Mouse (Mus musculus): Measurements from ENCODE around the gene Adgra3. TPM values are rescaled to one million over a fixed set of nuclear protein-coding genes. Genes with fewer than 3 reads are reported as not detected.

Adgra3 gene
- polyA plus RNA-seq, 1 experiment from 2014 or later: 45.5 TPM

DNA sequence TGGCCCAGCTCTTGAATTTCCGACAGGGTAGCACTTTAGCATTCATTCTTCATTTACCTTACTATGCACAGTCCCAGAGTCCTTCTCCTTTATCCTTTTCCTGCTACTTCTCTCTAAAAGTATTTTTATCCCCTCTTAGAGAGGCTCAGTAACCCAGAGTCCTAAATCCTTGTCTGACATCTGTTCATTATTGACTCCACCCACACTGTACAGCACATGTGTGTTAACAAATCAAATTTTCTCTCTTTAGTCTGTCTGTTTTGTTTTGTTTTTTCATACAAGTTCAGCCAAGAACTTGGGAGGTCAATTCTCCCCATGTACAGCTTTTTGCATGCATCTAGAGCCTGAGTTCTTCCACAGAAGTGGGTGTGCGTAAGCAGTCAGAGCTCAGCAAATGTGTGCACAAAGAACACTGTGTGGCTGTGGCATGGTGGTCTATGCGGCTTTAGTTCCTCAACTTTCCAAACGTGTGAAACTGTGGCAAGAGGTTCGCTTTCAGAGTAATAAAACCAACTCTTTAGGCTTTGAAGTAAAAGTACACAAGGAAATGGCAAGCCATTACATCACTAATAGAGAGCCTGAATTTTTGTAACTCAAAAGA lies 42.7 kb downstream of the Adgra3 start:
- Histone ChIP-seq H3K4me3 (ENCODE audit: low read depth, low read length) (no peak overlapping the region), H3K27ac (ENCODE audit: low read depth) (no peak overlapping the region), H3K4me1 (ENCODE audit: insufficient read depth) (no peaks in the 10 kb centered on the region), H3K27me3 (ENCODE audit: insufficient read depth, low read length) (no peaks in the 10 kb centered on the region), H3K36me3 (ENCODE audit: insufficient read depth) (peaks cover 17% of the 10 kb centered on the region), H3K9me3 (ENCODE audit: low read depth, low read length) (no peaks in the 10 kb centered on the region), H3K9ac (no peak overlapping the region), H3K4me2 (no peak overlapping the region)
- WGBS: 74% methylated on average over 5 of the region's 5 CpGs
- TF ChIP-seq CTCF (IDR thresholded peaks at IDR 0.05; ENCODE audit: low read depth): no peak
- DNase-seq (no peak), ATAC-seq (ENCODE audit: insufficient read depth) (peak; percentile 54; the same call in 1 of the 2 replicates)

- Histone ChIP-seq H3K27me3 (ENCODE audit: insufficient read depth, low read length) (no peaks in the 10 kb centered on the region), H3K36me3 (ENCODE audit: insufficient read depth) (peaks cover 17% of the 10 kb centered on the region), H3K4me3 (ENCODE audit: low read depth, low read length) (no peak overlapping the region), H3K9ac (no peak overlapping the region), H3K4me2 (no peak overlapping the region), H3K27ac (ENCODE audit: low read depth) (no peak overlapping the region), H3K4me1 (ENCODE audit: insufficient read depth) (no peaks in the 10 kb centered on the region), H3K9me3 (ENCODE audit: low read depth, low read length) (no peaks in the 10 kb centered on the region)
- no peak for DNase-seq
- no peak for TF ChIP-seq CTCF (IDR thresholded peaks at IDR 0.05; ENCODE audit: low read depth)
- ATAC-seq (ENCODE audit: insufficient read depth): no peak
- WGBS: 80% methylated on average over 5 of the region's 5 CpGs
These were observed 43.6 kb downstream of the Adgra3 start for GRCm38 (mm10) chr5:50015147-50015697.

DNA sequence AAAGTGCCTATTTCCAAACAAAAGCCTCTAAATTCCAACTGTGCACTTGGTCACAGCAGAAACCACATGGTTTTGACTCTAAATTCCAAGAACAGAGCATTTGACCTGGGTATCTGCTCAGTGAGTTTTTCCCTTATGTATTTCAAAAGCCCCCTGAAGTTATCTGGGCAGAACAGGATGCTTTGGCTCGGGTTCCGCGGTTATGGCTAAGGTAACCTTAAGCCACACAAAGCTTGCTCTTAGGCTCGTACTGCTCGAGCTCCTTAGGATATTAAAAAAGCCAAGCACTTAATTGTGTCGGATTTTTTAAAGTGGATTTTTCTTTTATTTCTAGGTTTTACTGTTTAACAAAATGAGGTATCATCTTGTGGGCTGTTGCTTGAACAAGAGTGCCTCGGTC lies 44.1 kb downstream of the Adgra3 start:
- Histone ChIP-seq H3K36me3 (ENCODE audit: insufficient read depth) (peaks cover 17% of the 10 kb centered on the region), H3K4me1 (ENCODE audit: insufficient read depth) (no peaks in the 10 kb centered on the region), H3K27ac (ENCODE audit: low read depth) (no peak overlapping the region), H3K9me3 (ENCODE audit: low read depth, low read length) (no peaks in the 10 kb centered on the region), H3K27me3 (ENCODE audit: insufficient read depth, low read length) (no peaks in the 10 kb centered on the region), H3K4me2 (no peak overlapping the region), H3K4me3 (ENCODE audit: low read depth, low read length) (no peak overlapping the region), H3K9ac (no peak overlapping the region)
- WGBS: 76% methylated on average over 7 of the region's 7 CpGs
- no peak for DNase-seq
- no peak for TF ChIP-seq CTCF (IDR thresholded peaks at IDR 0.05; ENCODE audit: low read depth)
- no peak for ATAC-seq (ENCODE audit: insufficient read depth)

GRCm38 (mm10) chr5:50013965-50014364 lies 44.8 kb downstream of the Adgra3 start:
- Histone ChIP-seq H3K4me3 (ENCODE audit: low read depth, low read length) (no peak overlapping the region), H3K9ac (no peak overlapping the region), H3K4me1 (ENCODE audit: insufficient read depth) (no peaks in the 10 kb centered on the region), H3K27me3 (ENCODE audit: insufficient read depth, low read length) (no peaks in the 10 kb centered on the region), H3K9me3 (ENCODE audit: low read depth, low read length) (no peaks in the 10 kb centered on the region), H3K27ac (ENCODE audit: low read depth) (no peak overlapping the region), H3K36me3 (ENCODE audit: insufficient read depth) (peaks cover 23% of the 10 kb centered on the region), H3K4me2 (no peak overlapping the region)
- DNase-seq (no peak), ATAC-seq (ENCODE audit: insufficient read depth) (no peak)
- 74% methylated on average over 4 of the region's 4 CpGs for WGBS
- no peak for TF ChIP-seq CTCF (IDR thresholded peaks at IDR 0.05; ENCODE audit: low read depth)

DNA sequence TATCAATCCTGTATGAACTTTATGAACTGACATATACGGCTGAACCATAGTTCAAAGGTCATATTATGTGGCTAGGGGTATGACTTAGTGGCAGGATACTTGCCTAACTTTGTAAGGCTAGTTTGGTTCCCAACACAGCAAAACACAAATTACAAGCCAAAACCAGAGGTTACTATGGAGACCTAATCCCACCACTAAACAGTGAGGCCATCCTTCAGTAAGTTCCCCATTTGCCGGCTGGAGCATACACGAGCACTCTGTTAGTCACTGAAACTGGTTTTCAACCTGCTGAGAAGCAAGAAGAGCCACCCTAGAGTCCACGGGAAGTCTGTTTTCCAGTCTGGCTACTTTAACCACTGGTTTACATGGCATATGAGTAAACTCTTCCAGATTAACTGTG lies 50.0 kb downstream of the Adgra3 start:
- no peak overlapping the region for H3K4me2 ChIP-seq
- no peak overlapping the region for H3K9ac ChIP-seq
- ATAC-seq (ENCODE audit: insufficient read depth) (no peak), DNase-seq (no peak)
- no peaks in the 10 kb centered on the region for H3K9me3 ChIP-seq (ENCODE audit: low read depth, low read length)
- WGBS: 60% methylated on average over 4 of the region's 4 CpGs
- peaks cover 31% of the 10 kb centered on the region for H3K36me3 ChIP-seq (ENCODE audit: insufficient read depth)
- H3K27ac ChIP-seq (ENCODE audit: low read depth): no peak overlapping the region
- H3K4me1 ChIP-seq (ENCODE audit: insufficient read depth): peaks cover 4% of the 10 kb centered on the region; the same call in 1 of the 2 replicates
- H3K27me3 ChIP-seq (ENCODE audit: insufficient read depth, low read length): no peaks in the 10 kb centered on the region
- H3K4me3 ChIP-seq (ENCODE audit: low read depth, low read length): no peak overlapping the region
- no peak for TF ChIP-seq CTCF (IDR thresholded peaks at IDR 0.05; ENCODE audit: low read depth)

- DNase-seq (peak; percentile 91), ATAC-seq (ENCODE audit: insufficient read depth) (peak; percentile 94)
- H3K4me2 ChIP-seq: no peak overlapping the region
- no peak for TF ChIP-seq CTCF (IDR thresholded peaks at IDR 0.05; ENCODE audit: low read depth)
- no peaks in the 10 kb centered on the region for H3K9me3 ChIP-seq (ENCODE audit: low read depth, low read length)
- 74% methylated on average over 9 of the region's 9 CpGs for WGBS
- no peak overlapping the region for H3K4me3 ChIP-seq (ENCODE audit: low read depth, low read length)
- H3K9ac ChIP-seq: no peak overlapping the region
- peaks cover 25% of the 10 kb centered on the region; the same call in 1 of the 2 replicates for H3K36me3 ChIP-seq (ENCODE audit: insufficient read depth)
- H3K27me3 ChIP-seq (ENCODE audit: insufficient read depth, low read length): no peaks in the 10 kb centered on the region
- peak overlapping the region; percentile 65; the same call in 1 of the 2 replicates for H3K27ac ChIP-seq (ENCODE audit: low read depth)
- H3K4me1 ChIP-seq (ENCODE audit: insufficient read depth): peaks cover 4% of the 10 kb centered on the region; the same call in 1 of the 2 replicates
These were observed 51.7 kb downstream of the Adgra3 start for GRCm38 (mm10) chr5:50006915-50007658.

DNA sequence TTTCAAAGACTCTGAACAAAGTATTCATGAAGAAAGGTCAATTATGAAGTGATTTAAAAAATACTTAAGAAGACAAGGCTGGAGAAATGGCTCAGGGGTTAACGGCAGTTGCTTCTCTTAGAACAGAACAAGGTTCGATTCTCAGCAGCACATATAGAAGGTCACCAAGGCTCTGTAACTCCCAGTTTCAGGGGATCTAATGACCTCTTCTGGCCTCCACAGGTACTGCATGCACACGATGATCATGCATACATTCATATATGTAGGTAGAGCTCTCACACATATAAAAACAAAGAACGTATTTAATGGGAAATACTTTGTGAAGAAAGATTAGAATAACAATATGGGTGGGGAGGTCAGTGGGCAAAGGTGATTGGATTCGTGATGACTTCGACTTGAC lies 56.5 kb downstream of the Adgra3 start:
- ATAC-seq (ENCODE audit: insufficient read depth) (no peak), DNase-seq (peak; percentile 62)
- H3K9me3 ChIP-seq (ENCODE audit: low read depth, low read length): no peaks in the 10 kb centered on the region
- H3K27ac ChIP-seq (ENCODE audit: low read depth): no peak overlapping the region
- no peaks in the 10 kb centered on the region for H3K27me3 ChIP-seq (ENCODE audit: insufficient read depth, low read length)
- peak; percentile 53 for TF ChIP-seq CTCF (IDR thresholded peaks at IDR 0.05; ENCODE audit: low read depth)
- no peak overlapping the region for H3K4me3 ChIP-seq (ENCODE audit: low read depth, low read length)
- WGBS: 82% methylated on average over 6 of the region's 6 CpGs
- H3K36me3 ChIP-seq (ENCODE audit: insufficient read depth): peaks cover 41% of the 10 kb centered on the region
- H3K9ac ChIP-seq: no peak overlapping the region
- H3K4me1 ChIP-seq (ENCODE audit: insufficient read depth): peaks cover 4% of the 10 kb centered on the region; the same call in 1 of the 2 replicates
- no peak overlapping the region for H3K4me2 ChIP-seq
